Comparison of ENCODE assay signal across 16 mouse cellular contexts in the genomic region with DNA sequence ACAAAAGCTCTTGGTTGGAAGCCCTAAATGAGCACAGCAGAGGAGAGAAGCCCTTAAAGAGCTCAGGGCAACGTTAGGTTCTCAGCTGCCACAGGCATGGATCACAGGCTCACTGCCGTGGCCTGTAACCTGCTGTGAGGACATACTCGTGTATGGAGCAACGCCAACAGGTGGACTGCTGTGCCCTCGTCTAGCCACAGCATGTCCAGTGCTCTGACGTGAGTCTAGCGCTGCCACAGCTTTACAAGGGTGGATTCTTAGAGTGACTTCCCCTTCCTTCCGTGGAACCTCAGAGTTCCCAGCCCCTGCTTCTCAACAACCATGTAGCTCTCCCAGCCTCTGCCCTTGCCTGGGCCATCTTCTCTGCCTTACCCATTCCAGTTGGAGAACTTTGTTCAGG. TPM values are rescaled to one million over a fixed set of nuclear protein-coding genes. Genes with fewer than 3 reads are reported as not detected.
DNase-seq lines count a peak whose midpoint lies in the region; ATAC-seq lines count a peak whose summit lies in the region.
"Had no signal": no experiment of that assay in that cellular context is flagged by ENCODE, and none has a peak within 500 bp of the region (broad histone marks: within the 10 kb centered on the region; RNA-seq: fewer than 3 reads in every experiment).

No protein-coding gene starts in this region.

- no peak overlapping the region for H3K9ac ChIP-seq in forebrain, embryonic 14.5 days (ENCODE audit: low read length)
- H3K9ac ChIP-seq in liver, embryonic 16.5 days (ENCODE audit: low read depth, low read length): 0 out of 2 replicates have a peak overlapping the region, but pooled peaks have one; percentile 5
- H3K9ac ChIP-seq in liver, embryonic 11.5 days (ENCODE audit: low read depth, low read length): no peak overlapping the region
- 0 out of 2 replicates have a peak overlapping the region, but pooled peaks have one; percentile 50 for H3K9ac ChIP-seq in stomach, embryonic 16.5 days (ENCODE audit: low read length)
- H3K9ac ChIP-seq: embryonic facial prominence, embryonic 13.5 days; hindbrain, embryonic 15.5 days; lung, embryonic 14.5 days; midbrain, embryonic 15.5 days had no signal

- H3K27me3 ChIP-seq in forebrain, embryonic 10.5 days (ENCODE audit: poor library complexity, severe bottlenecking): no peaks in the 10 kb centered on the region
- H3K27me3 ChIP-seq in forebrain, embryonic 14.5 days (replicated peaks; ENCODE audit: control insufficient read depth, insufficient read depth, low read length): no peaks in the 10 kb centered on the region
- no peaks in the 10 kb centered on the region for H3K27me3 ChIP-seq in liver, embryonic 16.5 days (ENCODE audit: control insufficient read depth, insufficient read depth, low read depth, low read length)
- H3K27me3 ChIP-seq in liver, embryonic 11.5 days (replicated peaks; ENCODE audit: control insufficient read depth, insufficient read depth, low read length): no peaks in the 10 kb centered on the region
- H3K27me3 ChIP-seq in stomach, embryonic 16.5 days (ENCODE audit: control insufficient read depth, insufficient read depth, low read length): no peaks in the 10 kb centered on the region
- H3K27me3 ChIP-seq: embryonic facial prominence, embryonic 13.5 days; hindbrain, embryonic 15.5 days; midbrain, embryonic 15.5 days; Patski had no signal

- H3K9me3 ChIP-seq in forebrain, embryonic 10.5 days: no peaks in the 10 kb centered on the region
- H3K9me3 ChIP-seq in forebrain, embryonic 14.5 days (replicated peaks; ENCODE audit: control insufficient read depth, low read length): no peaks in the 10 kb centered on the region
- no peaks in the 10 kb centered on the region for H3K9me3 ChIP-seq in liver, embryonic 16.5 days (replicated peaks; ENCODE audit: control insufficient read depth, low read length)
- no peaks in the 10 kb centered on the region for H3K9me3 ChIP-seq in liver, embryonic 11.5 days (ENCODE audit: control insufficient read depth, low read length)
- no peaks in the 10 kb centered on the region for H3K9me3 ChIP-seq in stomach, embryonic 16.5 days (replicated peaks; ENCODE audit: control insufficient read depth, low read length)
- H3K9me3 ChIP-seq: embryonic facial prominence, embryonic 13.5 days; hindbrain, embryonic 15.5 days; midbrain, embryonic 15.5 days had no signal

- no peak for DNase-seq in forebrain, embryonic 10.5 days (ENCODE audit: extremely low spot score, low spot score)
- DNase-seq in forebrain, embryonic 14.5 days (ENCODE audit: low spot score): no peak
- DNase-seq in liver, embryonic 11.5 days (ENCODE audit: low spot score): no peak
- peak; percentile 43 for DNase-seq in lung, postnatal 25 days (ENCODE audit: low spot score)
- no peak for DNase-seq in right cerebral cortex, adult 18-20 months
- no peak for DNase-seq in adrenal gland, postnatal 4 days (ENCODE audit: low spot score in 2 of 2)
- DNase-seq: cerebellum, postnatal 25 days; kidney, adult 8-10 months; lung, embryonic 14.5 days had no signal

- H3K4me1 ChIP-seq in forebrain, embryonic 10.5 days: peaks cover 12% of the 10 kb centered on the region
- H3K4me1 ChIP-seq in forebrain, embryonic 14.5 days (ENCODE audit: control insufficient read depth, insufficient read depth, low read length): no peaks in the 10 kb centered on the region
- H3K4me1 ChIP-seq in liver, embryonic 16.5 days (ENCODE audit: control insufficient read depth, low read depth, low read length): peaks cover 4% of the 10 kb centered on the region
- H3K4me1 ChIP-seq in liver, embryonic 11.5 days (replicated peaks; ENCODE audit: control insufficient read depth, insufficient read depth, low read length): no peaks in the 10 kb centered on the region; the same call in 1 of the 2 replicates
- H3K4me1 ChIP-seq in stomach, embryonic 16.5 days (ENCODE audit: control insufficient read depth, insufficient read depth, low read length): peaks cover 30% of the 10 kb centered on the region
- H3K4me1 ChIP-seq: midbrain, embryonic 15.5 days had no signal

- ATAC-seq in forebrain, embryonic 14.5 days: no peak
- no peak for ATAC-seq in liver, embryonic 16.5 days (ENCODE audit: low read depth)
- no peak for ATAC-seq in liver, embryonic 11.5 days (replicated peaks; ENCODE audit: low FRiP score)
- ATAC-seq in stomach, embryonic 16.5 days (ENCODE audit: insufficient read depth, low FRiP score): no peak
- ATAC-seq: midbrain, embryonic 15.5 days had no signal

- no peak overlapping the region for H3K4me2 ChIP-seq in forebrain, embryonic 14.5 days (ENCODE audit: low read length)
- no peak overlapping the region for H3K4me2 ChIP-seq in liver, embryonic 16.5 days (ENCODE audit: low read depth, low read length)
- no peak overlapping the region for H3K4me2 ChIP-seq in liver, embryonic 11.5 days
- no peak overlapping the region for H3K4me2 ChIP-seq in stomach, embryonic 16.5 days (ENCODE audit: low read depth, low read length)
- H3K4me2 ChIP-seq: embryonic facial prominence, embryonic 13.5 days; heart, embryonic 11.5 days; hindbrain, embryonic 15.5 days; lung, embryonic 14.5 days; midbrain, embryonic 15.5 days had no signal

- WGBS in forebrain, embryonic 10.5 days: 79% methylated on average over 8 of the region's 8 CpGs
- WGBS in forebrain, embryonic 14.5 days: 81% methylated on average over 8 of the region's 8 CpGs
- WGBS in liver, embryonic 16.5 days (ENCODE audit: insufficient replicate concordance): 77% methylated on average over 8 of the region's 8 CpGs
- 83% methylated on average over 8 of the region's 8 CpGs for WGBS in liver, embryonic 11.5 days
- 84% methylated on average over 8 of the region's 8 CpGs for WGBS in stomach, embryonic 16.5 days

- no peak overlapping the region for H3K4me3 ChIP-seq in forebrain, embryonic 10.5 days
- H3K4me3 ChIP-seq in forebrain, embryonic 14.5 days (ENCODE audit: low read depth, low read length): no peak overlapping the region
- no peak overlapping the region for H3K4me3 ChIP-seq in liver, embryonic 16.5 days (ENCODE audit: low read depth, low read length)
- no peak overlapping the region for H3K4me3 ChIP-seq in liver, embryonic 11.5 days (ENCODE audit: low read depth, low read length)
- H3K4me3 ChIP-seq in stomach, embryonic 16.5 days (replicated peaks; ENCODE audit: low read length): no peak overlapping the region
- H3K4me3 ChIP-seq: embryonic facial prominence, embryonic 13.5 days; hindbrain, embryonic 15.5 days; midbrain, embryonic 15.5 days had no signal

- peak overlapping the region; percentile 21; the same call in 1 of the 2 replicates for H3K27ac ChIP-seq in forebrain, embryonic 10.5 days
- H3K27ac ChIP-seq in forebrain, embryonic 14.5 days (ENCODE audit: low read depth, low read length): no peak overlapping the region
- no peak overlapping the region for H3K27ac ChIP-seq in liver, embryonic 16.5 days (ENCODE audit: low read length)
- H3K27ac ChIP-seq in liver, embryonic 11.5 days (ENCODE audit: low read depth, low read length): no peak overlapping the region
- peak overlapping the region; percentile 89; the same call in 1 of the 2 replicates for H3K27ac ChIP-seq in stomach, embryonic 16.5 days (ENCODE audit: low read length)
- H3K27ac ChIP-seq: embryonic facial prominence, embryonic 13.5 days; hindbrain, embryonic 15.5 days; midbrain, embryonic 15.5 days had no signal

- peaks cover 96% of the 10 kb centered on the region for H3K36me3 ChIP-seq in forebrain, embryonic 10.5 days (replicated peaks)
- peaks cover 31% of the 10 kb centered on the region for H3K36me3 ChIP-seq in forebrain, embryonic 14.5 days (ENCODE audit: control insufficient read depth, insufficient read depth, low read length)
- H3K36me3 ChIP-seq in liver, embryonic 16.5 days (ENCODE audit: control insufficient read depth, insufficient read depth): no peaks in the 10 kb centered on the region; the same call in 1 of the 2 replicates
- peaks cover 10% of the 10 kb centered on the region for H3K36me3 ChIP-seq in liver, embryonic 11.5 days (ENCODE audit: control insufficient read depth, insufficient read depth, low read length)
- no peaks in the 10 kb centered on the region for H3K36me3 ChIP-seq in stomach, embryonic 16.5 days (ENCODE audit: control insufficient read depth, insufficient read depth, low read length)
- H3K36me3 ChIP-seq: midbrain, embryonic 15.5 days had no signal

RNA-seq across cellular contexts. Expression of a gene that starts 31.8 kb away (rescaled TPM):
- 0.99 and 1.0 TPM in 2 replicates for polyA plus RNA-seq in forebrain, embryonic 10.5 days (2016; fragmentation: Nextera tagmentation; extraction: Ambion mirVana)
- 1.3 TPM in 2 replicates for polyA plus RNA-seq in forebrain, embryonic 14.5 days (2014; fragmentation: Nextera tagmentation; extraction: Ambion mirVana)
- 1.8 and 2.3 TPM in 2 replicates for polyA plus RNA-seq in liver, embryonic 16.5 days (2015; fragmentation: Nextera tagmentation; extraction: Ambion mirVana)
- polyA plus RNA-seq in liver, embryonic 11.5 days (2014; fragmentation: Nextera tagmentation; extraction: Ambion mirVana): 0.91 and 1.5 TPM in 2 replicates
- 16.1 and 18.6 TPM in 2 replicates for polyA plus RNA-seq in stomach, embryonic 16.5 days (2015; fragmentation: Nextera tagmentation; extraction: Ambion mirVana)
- total RNA-seq in adrenal gland, postnatal 4 days (2021): 10 to 100 TPM in 1 of 2 experiments, 1 to 10 TPM in 1; 7.4 to 17.2 TPM

Comparison
In these comparisons a context has a peak if more than half of its experiments do, and no peak if none do; other contexts are left out.
1. H3K27ac ChIP-seq: peak in forebrain, embryonic 10.5 days (single experiment) and stomach, embryonic 16.5 days (single experiment); none in forebrain, embryonic 14.5 days (single experiment), liver, embryonic 16.5 days (single experiment) and liver, embryonic 11.5 days (single experiment).
2. H3K9ac ChIP-seq: peak in liver, embryonic 16.5 days (single experiment) and stomach, embryonic 16.5 days (single experiment); none in forebrain, embryonic 14.5 days (single experiment) and liver, embryonic 11.5 days (single experiment).